Mouse (Mus musculus): ENCODE results near the gene Traf3ip1.

DNA sequence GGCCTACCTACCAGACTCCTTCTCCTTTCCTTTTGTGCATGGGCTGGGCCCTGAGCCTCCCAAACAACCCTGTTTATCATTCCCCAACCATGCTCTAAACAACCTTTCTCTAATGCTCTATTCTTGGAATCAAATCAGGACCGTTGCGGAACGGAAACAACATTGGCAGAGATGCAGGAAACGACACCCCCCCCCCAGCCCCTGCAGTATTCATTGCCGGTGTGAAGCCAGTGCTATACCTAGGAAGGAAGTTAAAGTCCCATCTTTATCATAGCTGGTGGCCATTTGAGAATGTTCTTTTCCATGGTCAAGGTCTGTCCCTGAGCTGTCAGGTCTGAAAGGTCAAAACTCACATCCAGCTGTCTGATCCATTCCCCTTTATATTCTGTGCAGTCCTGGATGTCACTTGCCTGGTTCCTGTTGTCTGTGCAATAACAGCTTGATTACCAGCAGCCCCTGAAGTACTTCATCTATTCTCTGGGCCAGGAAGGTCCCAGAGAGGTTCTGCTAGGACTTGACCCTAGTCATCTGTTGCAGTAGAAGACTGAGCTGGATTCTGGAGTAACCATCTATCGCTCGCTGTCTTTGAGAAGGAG lies 11.7 kb upstream of the Traf3ip1 start:
- TF ChIP-seq CTCF (IDR thresholded peaks at IDR 0.05; ENCODE audit: borderline replicate concordance, insufficient read depth, low read length) (no peak), POLR2A (IDR thresholded peaks at IDR 0.05; ENCODE audit: low read depth, low read length) (no peak)
